Comparison of ENCODE assay signal across 27 mouse cellular contexts in genomic region chr8:95059812-95060533, GRCm38 (mm10). TPM values are rescaled to one million over a fixed set of nuclear protein-coding genes. Genes with fewer than 3 reads are reported as not detected.
DNase-seq lines count a peak whose midpoint lies in the region; ATAC-seq and TF ChIP-seq lines count a peak whose summit lies in the region.
"Had no signal": no experiment of that assay in that cellular context is flagged by ENCODE, and none has a peak within 500 bp of the region (broad histone marks: within the 10 kb centered on the region; RNA-seq: fewer than 3 reads in every experiment).

No protein-coding gene starts in this region.

- H3K9ac ChIP-seq in heart, embryonic 14.5 days (ENCODE audit: low read length), result no peak overlapping the region
- no peak overlapping the region for H3K9ac ChIP-seq in liver, embryonic 11.5 days (ENCODE audit: low read depth, low read length)
- no peak overlapping the region for H3K9ac ChIP-seq in MEL (ENCODE audit: control insufficient read depth, low read depth, low read length, poor library complexity, severe bottlenecking)
- no peak overlapping the region for H3K9ac ChIP-seq in hindbrain, embryonic 13.5 days
- H3K9ac ChIP-seq: embryonic facial prominence, embryonic 15.5 days; forebrain, embryonic 13.5 days; heart, embryonic 12.5 days; midbrain, embryonic 13.5 days; neural tube, embryonic 13.5 days had no signal

- ATAC-seq in heart, embryonic 14.5 days (ENCODE audit: insufficient number of reproducible peaks, insufficient read depth, low FRiP score, low read depth), result no peak
- no peak for ATAC-seq in liver, embryonic 11.5 days (replicated peaks; ENCODE audit: low FRiP score)
- 0 out of 2 replicates have a peak, but pooled peaks have one; percentile 26 for ATAC-seq in megakaryocyte-erythroid progenitor cell, adult 5-6 weeks (replicated peaks; ENCODE audit: low FRiP score, low TSS enrichment, poor library complexity, severe bottlenecking)
- no peak for ATAC-seq in hindbrain, embryonic 13.5 days (ENCODE audit: low FRiP score)
- ATAC-seq: forebrain, embryonic 13.5 days; hindbrain, embryonic 16.5 days; midbrain, embryonic 13.5 days had no signal

- WGBS in heart, embryonic 14.5 days, result 43% methylated on average over 6 of the region's 6 CpGs
- WGBS in liver, embryonic 11.5 days, result 50% methylated on average over 6 of the region's 6 CpGs
- WGBS in hindbrain, embryonic 13.5 days, result 68% methylated on average over 6 of the region's 6 CpGs

- H3K4me3 ChIP-seq in heart, embryonic 14.5 days (ENCODE audit: control insufficient read depth in 1 of 2, insufficient read depth in 1 of 2, low read depth in 1 of 2, low read length in 2 of 2), result no peak overlapping the region
- H3K4me3 ChIP-seq in liver, embryonic 11.5 days (ENCODE audit: low read depth, low read length), result no peak overlapping the region
- H3K4me3 ChIP-seq in MEL (ENCODE audit: control insufficient read depth in 1 of 2, insufficient read depth in 1 of 2, low read depth in 2 of 2, low read length in 2 of 2), result no peak overlapping the region; a peak in 2 of 4 replicates
- no peak overlapping the region for H3K4me3 ChIP-seq in hindbrain, embryonic 13.5 days
- H3K4me3 ChIP-seq: embryonic facial prominence, embryonic 10.5 days; embryonic facial prominence, embryonic 15.5 days; forebrain, embryonic 13.5 days; heart, embryonic 12.5 days; hindbrain, embryonic 10.5 days; midbrain, embryonic 13.5 days; neural tube, embryonic 13.5 days had no signal

- TF ChIP-seq EP300 in MEL (IDR thresholded peaks at IDR 0.05; ENCODE audit: low read depth in 1 of 2, low read length in 2 of 2), result peak; percentile 73 to 74

- no peaks in the 10 kb centered on the region for H3K27me3 ChIP-seq in heart, embryonic 14.5 days (ENCODE audit: control insufficient read depth, insufficient read depth, low read length)
- no peaks in the 10 kb centered on the region for H3K27me3 ChIP-seq in liver, embryonic 11.5 days (replicated peaks; ENCODE audit: control insufficient read depth, insufficient read depth, low read length)
- peaks cover 0 to 3% of the 10 kb centered on the region in 2 experiments; a peak in 2 of 4 replicates for H3K27me3 ChIP-seq in MEL (ENCODE audit: control insufficient read depth in 1 of 2, insufficient read depth in 2 of 2, low read length in 2 of 2)
- H3K27me3 ChIP-seq in hindbrain, embryonic 13.5 days, result no peaks in the 10 kb centered on the region
- H3K27me3 ChIP-seq: embryonic facial prominence, embryonic 15.5 days; forebrain, embryonic 13.5 days; heart, embryonic 12.5 days; midbrain, embryonic 13.5 days; neural tube, embryonic 13.5 days had no signal

- H3K79me2 ChIP-seq in MEL (ENCODE audit: control insufficient read depth, insufficient read depth, low read length, poor library complexity), result no peaks in the 10 kb centered on the region

- TF ChIP-seq POLR2A in MEL (IDR thresholded peaks at IDR 0.05; ENCODE audit: control insufficient read depth in 1 of 2, insufficient read depth in 1 of 2, low read depth in 1 of 2, low read length in 2 of 2, poor library complexity in 1 of 2), result no peak

- no peak for DNase-seq in heart, postnatal 4 days
- no peak for DNase-seq in liver, embryonic 11.5 days (ENCODE audit: low spot score)
- DNase-seq in liver, result no peak
- DNase-seq in MEL (ENCODE audit: low read depth, low spot score), result peak; percentile 60
- DNase-seq: adrenal gland, adult 8-10 months; cerebellum, adult 2 months; cerebellum, postnatal 14 days; gastrocnemius, postnatal 10 days; kidney, adult 2 months; lung, adult 2 months; thymus, adult 2 months; thymus, postnatal 36 days had no signal

- no peak for TF ChIP-seq CTCF in MEL (IDR thresholded peaks at IDR 0.05 in 2 of 3, conservative IDR thresholded peaks at IDR 0.05 in 1 of 3; ENCODE audit: control insufficient read depth in 1 of 3, insufficient read depth in 1 of 3, low read depth in 2 of 3, low read length in 3 of 3, poor library complexity in 1 of 3, severe bottlenecking in 1 of 3)

- H3K4me2 ChIP-seq in heart, embryonic 14.5 days (ENCODE audit: low read length), result no peak overlapping the region
- peak overlapping the region; percentile 27; the same call in 1 of the 2 replicates for H3K4me2 ChIP-seq in liver, embryonic 11.5 days
- no peak overlapping the region for H3K4me2 ChIP-seq in hindbrain, embryonic 13.5 days
- H3K4me2 ChIP-seq: embryonic facial prominence, embryonic 15.5 days; forebrain, embryonic 13.5 days; heart, embryonic 12.5 days; midbrain, embryonic 13.5 days; neural tube, embryonic 13.5 days had no signal

- no peaks in the 10 kb centered on the region for H3K36me3 ChIP-seq in heart, embryonic 14.5 days (ENCODE audit: control insufficient read depth, insufficient read depth, low read length)
- no peaks in the 10 kb centered on the region for H3K36me3 ChIP-seq in liver, embryonic 11.5 days (ENCODE audit: control insufficient read depth, insufficient read depth, low read length)
- peaks cover 0 to 14% of the 10 kb centered on the region in 2 experiments; a peak in 2 of 4 replicates for H3K36me3 ChIP-seq in MEL (ENCODE audit: control insufficient read depth in 1 of 2, insufficient read depth in 2 of 2, low read length in 2 of 2)
- H3K36me3 ChIP-seq in hindbrain, embryonic 13.5 days, result no peaks in the 10 kb centered on the region
- H3K36me3 ChIP-seq: embryonic facial prominence, embryonic 10.5 days; embryonic facial prominence, embryonic 15.5 days; heart, embryonic 12.5 days; hindbrain, embryonic 10.5 days; midbrain, embryonic 13.5 days; neural tube, embryonic 13.5 days had no signal

- TF ChIP-seq RAD21 in MEL (IDR thresholded peaks at IDR 0.05; ENCODE audit: low read depth, low read length), result no peak

- H3K9me3 ChIP-seq in heart, embryonic 14.5 days (ENCODE audit: control insufficient read depth, low read length), result no peaks in the 10 kb centered on the region
- no peaks in the 10 kb centered on the region for H3K9me3 ChIP-seq in liver, embryonic 11.5 days (ENCODE audit: control insufficient read depth, low read length)
- H3K9me3 ChIP-seq in MEL (replicated peaks; ENCODE audit: insufficient read depth, low read length), result no peaks in the 10 kb centered on the region
- H3K9me3 ChIP-seq in hindbrain, embryonic 13.5 days, result no peaks in the 10 kb centered on the region
- H3K9me3 ChIP-seq: embryonic facial prominence, embryonic 10.5 days; embryonic facial prominence, embryonic 15.5 days; forebrain, embryonic 13.5 days; heart, embryonic 12.5 days; hindbrain, embryonic 10.5 days; midbrain, embryonic 13.5 days; neural tube, embryonic 13.5 days had no signal

- peaks cover 2 to 5% of the 10 kb centered on the region in 2 experiments; a peak in 2 of 4 replicates for H3K4me1 ChIP-seq in heart, embryonic 14.5 days (ENCODE audit: control insufficient read depth in 2 of 2, insufficient read depth in 2 of 2, low read length in 2 of 2)
- H3K4me1 ChIP-seq in liver, embryonic 11.5 days (replicated peaks; ENCODE audit: control insufficient read depth, insufficient read depth, low read length), result peaks cover 25% of the 10 kb centered on the region
- H3K4me1 ChIP-seq in MEL (ENCODE audit: control insufficient read depth in 1 of 2, insufficient read depth in 2 of 2, low read length in 2 of 2), result peaks cover 9 to 33% of the 10 kb centered on the region in 2 experiments
- H3K4me1 ChIP-seq in hindbrain, embryonic 13.5 days (replicated peaks), result 0 out of 2 replicates have a peak, but pooled peaks cover 1% of the 10 kb centered on the region
- H3K4me1 ChIP-seq: embryonic facial prominence, embryonic 10.5 days; embryonic facial prominence, embryonic 15.5 days; forebrain, embryonic 13.5 days; neural tube, embryonic 13.5 days had no signal

- peak overlapping the region; percentile 34 to 49; a peak in 3 of 4 replicates for H3K27ac ChIP-seq in heart, embryonic 14.5 days (replicated peaks in 1 of 2; ENCODE audit: control insufficient read depth in 1 of 2, insufficient read depth in 1 of 2, low read depth in 2 of 2, low read length in 2 of 2)
- H3K27ac ChIP-seq in liver, embryonic 11.5 days (ENCODE audit: low read depth, low read length), result no peak overlapping the region
- H3K27ac ChIP-seq in MEL (ENCODE audit: control insufficient read depth, low read depth, low read length), result peak overlapping the region; percentile 54
- H3K27ac ChIP-seq in hindbrain, embryonic 13.5 days, result no peak overlapping the region
- H3K27ac ChIP-seq: embryonic facial prominence, embryonic 10.5 days; embryonic facial prominence, embryonic 15.5 days; forebrain, embryonic 13.5 days; hindbrain, embryonic 10.5 days; kidney, postnatal 0 days; midbrain, embryonic 13.5 days; neural tube, embryonic 13.5 days had no signal

RNA-seq across cellular contexts. Expression of gene Drc7, which starts 5.1 kb away (rescaled TPM):
- polyA plus RNA-seq in heart, embryonic 14.5 days (2014; fragmentation: Nextera tagmentation; extraction: Ambion mirVana), result not detected in 2 replicates
- total RNA-seq in heart, postnatal 4 days (2021), result not detected
- polyA plus RNA-seq in liver, embryonic 11.5 days (2014; fragmentation: Nextera tagmentation; extraction: Ambion mirVana), result 0.26 TPM in 1 of 2 replicates, not detected in the other
- 0.04 TPM in 1 of 2 replicates, not detected in the other for total RNA-seq in MEL (2012; rRNA removed)
- polyA plus RNA-seq in MEL (2012; ENCODE audit: insufficient read depth in 1 of 2, insufficient read length in 2 of 2, low read depth in 1 of 2, low replicate concordance in 2 of 2, missing spikeins in 1 of 2), result under 1 TPM in 1 of 2 experiments, not detected in 1; 0.07 TPM
- total RNA-seq in megakaryocyte-erythroid progenitor cell, adult 5-6 weeks (2014; fragmentation: Nextera tagmentation), result 0.68 TPM in 1 of 2 replicates, not detected in the other
- 0.84 and 2.0 TPM in 2 replicates for total RNA-seq in megakaryocyte-erythroid progenitor cell, adult 5-6 weeks (2017)
- polyA plus RNA-seq in hindbrain, embryonic 13.5 days (2015; fragmentation: Nextera tagmentation; extraction: Ambion mirVana), result 1.7 and 2.3 TPM in 2 replicates
- total RNA-seq: adrenal gland, adult 8-10 months; adrenal gland, postnatal 4 days; gastrocnemius, postnatal 10 days; liver, adult 2 months had no signal
- polyA plus RNA-seq: heart, embryonic 12.5 days; intestine, embryonic 14.5 days; kidney, postnatal 0 days; liver, adult 2 months had no signal

RNA-seq across cellular contexts. Expression of gene Katnb1, which starts 21.0 kb away (rescaled TPM):
- polyA plus RNA-seq in heart, embryonic 14.5 days (2014; fragmentation: Nextera tagmentation; extraction: Ambion mirVana), result 15.0 and 15.2 TPM in 2 replicates
- 10 to 100 TPM; 13.0 to 15.0 TPM for total RNA-seq in heart, postnatal 4 days (2021)
- 25.1 and 26.6 TPM in 2 replicates for polyA plus RNA-seq in liver, embryonic 11.5 days (2014; fragmentation: Nextera tagmentation; extraction: Ambion mirVana)
- total RNA-seq in MEL (2012; rRNA removed), result 13.6 and 14.2 TPM in 2 replicates
- polyA plus RNA-seq in MEL (2012; ENCODE audit: insufficient read depth in 1 of 2, insufficient read length in 2 of 2, low read depth in 1 of 2, low replicate concordance in 2 of 2, missing spikeins in 1 of 2), result 10 to 100 TPM in 1 of 2 experiments, not detected in 1; 23.8 TPM
- 7.7 and 18.8 TPM in 2 replicates for total RNA-seq in megakaryocyte-erythroid progenitor cell, adult 5-6 weeks (2014; fragmentation: Nextera tagmentation)
- 19.4 and 27.5 TPM in 2 replicates for total RNA-seq in megakaryocyte-erythroid progenitor cell, adult 5-6 weeks (2017)
- polyA plus RNA-seq in hindbrain, embryonic 13.5 days (2015; fragmentation: Nextera tagmentation; extraction: Ambion mirVana), result 38.4 and 38.8 TPM in 2 replicates

RNA-seq across cellular contexts. Expression of gene Adgrg3, which starts 42.5 kb away (rescaled TPM):
- polyA plus RNA-seq in heart, embryonic 14.5 days (2014; fragmentation: Nextera tagmentation; extraction: Ambion mirVana), result 3.4 and 3.7 TPM in 2 replicates
- 1 to 10 TPM; 3.3 to 3.8 TPM for total RNA-seq in heart, postnatal 4 days (2021)
- polyA plus RNA-seq in liver, embryonic 11.5 days (2014; fragmentation: Nextera tagmentation; extraction: Ambion mirVana), result 11.8 and 11.9 TPM in 2 replicates
- not detected in 2 replicates for total RNA-seq in MEL (2012; rRNA removed)
- polyA plus RNA-seq in MEL (2012; ENCODE audit: insufficient read depth in 1 of 2, insufficient read length in 2 of 2, low read depth in 1 of 2, low replicate concordance in 2 of 2, missing spikeins in 1 of 2), result under 1 TPM in 1 of 2 experiments, not detected in 1; 0.08 TPM
- total RNA-seq in megakaryocyte-erythroid progenitor cell, adult 5-6 weeks (2014; fragmentation: Nextera tagmentation), result 30.9 and 44.1 TPM in 2 replicates
- total RNA-seq in megakaryocyte-erythroid progenitor cell, adult 5-6 weeks (2017), result 20.4 and 46.4 TPM in 2 replicates
- polyA plus RNA-seq in hindbrain, embryonic 13.5 days (2015; fragmentation: Nextera tagmentation; extraction: Ambion mirVana), result 1.3 and 1.6 TPM in 2 replicates

Comparison
In these comparisons a context has a peak if more than half of its experiments do, and no peak if none do; other contexts are left out.
1. H3K27ac ChIP-seq: peak in heart, embryonic 14.5 days (2 of 2) and MEL (single experiment); none in liver, embryonic 11.5 days (single experiment) and hindbrain, embryonic 13.5 days (single experiment).